10 mouse cellular contexts compared by ENCODE assay signal in the genomic region with DNA sequence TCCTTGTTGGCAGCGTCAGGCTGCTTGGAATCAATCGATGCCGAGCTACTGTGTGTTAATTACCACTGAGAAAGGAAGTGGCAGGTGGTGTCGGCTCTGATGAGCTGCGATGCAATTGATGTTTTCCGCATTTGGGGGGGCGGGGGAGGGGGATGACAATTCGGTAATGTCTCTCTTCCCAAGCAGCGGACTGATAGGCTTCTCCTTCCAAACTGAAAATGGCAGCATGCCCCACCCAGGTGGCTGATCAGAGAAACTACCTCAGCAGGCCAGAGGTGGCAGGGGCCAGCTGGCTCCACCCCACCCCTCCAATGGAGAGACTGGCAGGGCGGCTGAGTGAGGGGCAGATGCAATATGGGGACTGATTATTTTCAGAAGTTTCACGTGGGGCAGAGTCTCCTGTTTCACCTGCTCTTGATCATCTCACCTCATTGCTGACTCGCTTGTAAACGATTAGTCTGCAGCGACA. TPM values are rescaled to one million over a fixed set of nuclear protein-coding genes. Genes with fewer than 3 reads are reported as not detected.
A peak's percentile ranks its signal among the peaks of the same experiment; 100 is the strongest.
DNase-seq lines count a peak whose midpoint lies in the region; ATAC-seq lines count a peak whose summit lies in the region.
"Had no signal": no experiment of that assay in that cellular context is flagged by ENCODE, and none has a peak within 500 bp of the region (broad histone marks: within the 10 kb centered on the region; RNA-seq: fewer than 3 reads in every experiment).

No protein-coding gene starts in this region.

- intact Hi-C loops in heart, postnatal 36 days (cut with DNase I) = no loop called here
- intact Hi-C loops in left cerebral cortex, postnatal 10 days (cut with DNase I) = no loop called here

- H3K9ac ChIP-seq in heart, embryonic 16.5 days (ENCODE audit: low read length) = no peak overlapping the region
- no peak overlapping the region for H3K9ac ChIP-seq in hindbrain, embryonic 12.5 days
- H3K9ac ChIP-seq in midbrain, embryonic 15.5 days = no peak overlapping the region
- H3K9ac ChIP-seq: liver, embryonic 14.5 days had no signal

- H3K9me3 ChIP-seq in heart, embryonic 16.5 days (replicated peaks; ENCODE audit: control insufficient read depth, low read length) = no peaks in the 10 kb centered on the region
- no peaks in the 10 kb centered on the region for H3K9me3 ChIP-seq in hindbrain, embryonic 12.5 days (replicated peaks)
- H3K9me3 ChIP-seq in midbrain, embryonic 15.5 days = no peaks in the 10 kb centered on the region

- no peak for DNase-seq in heart, postnatal 36 days
- no peak for DNase-seq in natural killer cell, adult 2 months (ENCODE audit: low spot score in 2 of 2)
- no peak for DNase-seq in left cerebral cortex, postnatal 10 days (ENCODE audit: extremely low spot score in 1 of 2, low spot score in 2 of 2)
- DNase-seq in layer of hippocampus, postnatal 36 days = no peak

- no peaks in the 10 kb centered on the region; the same call in 1 of the 2 replicates for H3K27me3 ChIP-seq in heart, embryonic 16.5 days (ENCODE audit: control insufficient read depth, insufficient read depth, low read length)
- 0 out of 2 replicates have a peak, but pooled peaks cover 6% of the 10 kb centered on the region for H3K27me3 ChIP-seq in hindbrain, embryonic 12.5 days
- H3K27me3 ChIP-seq in midbrain, embryonic 15.5 days (replicated peaks) = no peaks in the 10 kb centered on the region; the same call in 1 of the 2 replicates

- ATAC-seq in heart, embryonic 16.5 days (replicated peaks; ENCODE audit: extremely low read depth, insufficient read depth, low FRiP score) = no peak
- peak; percentile 52 for ATAC-seq in activated CD4-positive, CD25-positive, alpha-beta regulatory T cell, adult 4 months
- ATAC-seq in hindbrain, embryonic 12.5 days (ENCODE audit: low FRiP score) = peak; percentile 29; the same call in 1 of the 2 replicates
- peak; percentile 44 for ATAC-seq in midbrain, embryonic 15.5 days (replicated peaks)

- WGBS in heart, embryonic 16.5 days = 37% methylated on average over 14 of the region's 14 CpGs
- WGBS in hindbrain, embryonic 12.5 days = 15% methylated on average over 14 of the region's 14 CpGs
- 11% methylated on average over 14 of the region's 14 CpGs for WGBS in midbrain, embryonic 15.5 days

- H3K4me1 ChIP-seq in heart, embryonic 16.5 days (ENCODE audit: control insufficient read depth, insufficient read depth, low read length) = peaks cover 17% of the 10 kb centered on the region
- peaks cover 17% of the 10 kb centered on the region for H3K4me1 ChIP-seq in hindbrain, embryonic 12.5 days
- peaks cover 20% of the 10 kb centered on the region for H3K4me1 ChIP-seq in midbrain, embryonic 15.5 days

- no peaks in the 10 kb centered on the region for H3K36me3 ChIP-seq in heart, embryonic 16.5 days (ENCODE audit: control insufficient read depth, insufficient read depth)
- no peaks in the 10 kb centered on the region for H3K36me3 ChIP-seq in hindbrain, embryonic 12.5 days
- H3K36me3 ChIP-seq in midbrain, embryonic 15.5 days (replicated peaks) = no peaks in the 10 kb centered on the region

- H3K4me2 ChIP-seq in heart, embryonic 16.5 days (ENCODE audit: low read depth, low read length) = peak overlapping the region; percentile 21; the same call in 1 of the 2 replicates
- H3K4me2 ChIP-seq in hindbrain, embryonic 12.5 days (replicated peaks) = peak overlapping the region; percentile 46
- H3K4me2 ChIP-seq in midbrain, embryonic 15.5 days = peak overlapping the region; percentile 39
- H3K4me2 ChIP-seq: heart, embryonic 11.5 days had no signal

- H3K4me3 ChIP-seq in heart, embryonic 16.5 days (ENCODE audit: low read length) = no peak overlapping the region
- H3K4me3 ChIP-seq in hindbrain, embryonic 12.5 days = no peak overlapping the region
- no peak overlapping the region for H3K4me3 ChIP-seq in midbrain, embryonic 15.5 days

- no peak overlapping the region for H3K27ac ChIP-seq in heart, embryonic 16.5 days (ENCODE audit: low read length)
- peak overlapping the region; percentile 24; the same call in 1 of the 2 replicates for H3K27ac ChIP-seq in hindbrain, embryonic 12.5 days
- H3K27ac ChIP-seq in midbrain, embryonic 15.5 days = peak overlapping the region; percentile 46
- H3K27ac ChIP-seq: liver, embryonic 14.5 days had no signal

RNA-seq across cellular contexts. Expression of gene Parva, which starts 11.2 kb away (rescaled TPM):
- polyA plus RNA-seq in heart, embryonic 16.5 days (2015; fragmentation: Nextera tagmentation; extraction: Ambion mirVana) = 65.8 and 75.1 TPM in 2 replicates
- total RNA-seq in heart, postnatal 36 days (2021) = 10 to 100 TPM; 55.3 to 56.4 TPM
- polyA plus RNA-seq in activated CD4-positive, CD25-positive, alpha-beta regulatory T cell, adult 4 months (2017; shearing (Covaris generic)) = not detected
- polyA plus RNA-seq in hindbrain, embryonic 12.5 days (2016; fragmentation: Nextera tagmentation; extraction: Ambion mirVana) = 66.2 and 74.8 TPM in 2 replicates
- 23.9 and 25.7 TPM in 2 replicates for polyA plus RNA-seq in midbrain, embryonic 15.5 days (2015; fragmentation: Nextera tagmentation; extraction: Ambion mirVana)
- 10 to 100 TPM; 38.6 to 38.8 TPM for total RNA-seq in left cerebral cortex, postnatal 10 days (2021)
- total RNA-seq in layer of hippocampus, postnatal 36 days (2021) = 10 to 100 TPM; 49.3 to 50.9 TPM

Comparison
In these comparisons a context has a peak if more than half of its experiments do, and no peak if none do; other contexts are left out.
1. RNA of gene Parva, which starts 11.2 kb away (polyA plus RNA-seq): 66.2 to 74.8 TPM in hindbrain, embryonic 12.5 days, 65.8 to 75.1 TPM in heart, embryonic 16.5 days and 23.9 to 25.7 TPM in midbrain, embryonic 15.5 days; not detected in activated CD4-positive, CD25-positive, alpha-beta regulatory T cell, adult 4 months; every median in the first group is over 10 times any median in the second.
2. Peak in every context shown above with its lines, with median percentiles within 50 percentile points of each other: H3K4me2 ChIP-seq.